Mouse (Mus musculus): Measurements from ENCODE around the gene Myo16. TPM values are rescaled to one million over a fixed set of nuclear protein-coding genes. Genes with fewer than 3 reads are reported as not detected.
A peak's percentile ranks its signal among the peaks of the same experiment; 100 is the strongest.

The Myo16 gene
- total and polyA plus RNA-seq, 3 experiments: 1.4 to 3.8 TPM; not detected in 1

- Histone ChIP-seq H3K4me1 (ENCODE audit: control insufficient read depth, insufficient read depth, low read length) (no peaks in the 10 kb centered on the region), H3K27me3 (ENCODE audit: control insufficient read depth, insufficient read depth, low read length) (no peaks in the 10 kb centered on the region), H3K9ac (ENCODE audit: low read depth, low read length) (no peak overlapping the region), H3K79me2 (replicated peaks; ENCODE audit: control insufficient read depth, insufficient read depth, low read length) (no peaks in the 10 kb centered on the region), H3K4me3 (no peak overlapping the region), H3K36me3 (ENCODE audit: control insufficient read depth, insufficient read depth, low read length) (no peaks in the 10 kb centered on the region), H3K27ac (no peak overlapping the region)
- DNase-seq: no peak
- intact Hi-C loops (cut with DNase I): no loop called here
- 88% methylated on average over 9 of the region's 9 CpGs for WGBS
- no peak for TF ChIP-seq CTCF (IDR thresholded peaks at IDR 0.05)
- no peak for TF ChIP-seq EP300 (IDR thresholded peaks at IDR 0.05; ENCODE audit: insufficient read depth, low read depth, low read length)
- no peak for TF ChIP-seq POLR2A (IDR thresholded peaks at IDR 0.05; ENCODE audit: insufficient read depth, low read depth, low read length)
Measured at GRCm38 (mm10) chr8:10421516-10422090, 267.9 kb downstream of the Myo16 start.

DNA sequence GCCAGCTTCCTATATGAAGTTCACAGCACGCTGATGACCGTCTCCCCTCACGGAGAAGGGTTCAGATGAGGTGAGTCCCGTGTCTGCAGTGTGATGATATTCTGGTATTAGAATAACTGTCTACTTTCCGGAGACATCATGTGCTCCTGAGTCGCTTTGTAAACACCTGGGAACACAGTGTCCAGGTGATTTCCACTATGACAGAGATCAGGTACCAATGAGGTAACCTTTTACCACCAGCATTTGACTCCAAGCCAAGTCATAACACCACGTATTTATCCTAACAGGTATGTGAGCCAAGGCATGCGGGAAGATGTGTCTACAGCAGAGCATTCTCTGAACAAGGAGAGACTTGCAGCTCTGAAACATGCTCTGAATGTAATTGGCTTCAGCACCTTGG lies 281.8 kb downstream of the Myo16 start:
- Histone ChIP-seq H3K4me1 (ENCODE audit: control insufficient read depth, insufficient read depth, low read length) (no peaks in the 10 kb centered on the region), H3K27me3 (ENCODE audit: control insufficient read depth, insufficient read depth, low read length) (no peaks in the 10 kb centered on the region), H3K36me3 (ENCODE audit: control insufficient read depth, insufficient read depth, low read length) (no peaks in the 10 kb centered on the region), H3K27ac (no peak overlapping the region), H3K4me3 (no peak overlapping the region), H3K79me2 (replicated peaks; ENCODE audit: control insufficient read depth, insufficient read depth, low read length) (no peaks in the 10 kb centered on the region), H3K9ac (ENCODE audit: low read depth, low read length) (no peak overlapping the region)
- no peak for DNase-seq
- TF ChIP-seq EP300 (IDR thresholded peaks at IDR 0.05; ENCODE audit: insufficient read depth, low read depth, low read length) (no peak), CTCF (IDR thresholded peaks at IDR 0.05) (no peak), POLR2A (IDR thresholded peaks at IDR 0.05; ENCODE audit: insufficient read depth, low read depth, low read length) (no peak)
- WGBS: 81% methylated on average over 8 of the region's 8 CpGs
- intact Hi-C loops (cut with DNase I): loop anchor here (5.0 kb wide), 2 partner anchors 137 to 737 kb away; no protein-coding TSS in a partner anchor

DNA sequence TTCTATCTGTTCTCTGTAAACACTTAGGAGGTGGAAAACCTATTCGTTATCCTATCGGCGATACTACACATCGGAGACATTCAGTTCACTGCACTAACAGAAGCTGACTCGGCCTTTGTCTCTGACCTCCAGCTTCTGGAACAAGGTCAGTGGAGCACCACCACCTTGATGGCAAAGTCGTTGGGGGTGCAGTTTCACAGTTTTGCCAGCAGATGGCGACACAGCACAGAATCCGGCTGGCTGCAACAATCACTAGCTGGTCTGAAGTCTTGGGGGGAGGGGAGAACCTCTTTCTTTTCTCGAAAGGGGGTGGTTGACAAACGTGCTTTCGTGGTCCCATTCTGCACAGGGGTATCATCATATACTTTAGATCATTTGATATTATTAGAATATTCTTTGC lies 285.1 kb downstream of the Myo16 start:
- intact Hi-C loops (cut with DNase I): loop anchor here (1.0 to 5.0 kb wide), 3 partner anchors 134 to 749 kb away; no protein-coding TSS in a partner anchor
- Histone ChIP-seq H3K9ac (ENCODE audit: low read depth, low read length) (no peak overlapping the region), H3K27ac (no peak overlapping the region), H3K36me3 (ENCODE audit: control insufficient read depth, insufficient read depth, low read length) (no peaks in the 10 kb centered on the region), H3K4me3 (no peak overlapping the region), H3K27me3 (ENCODE audit: control insufficient read depth, insufficient read depth, low read length) (no peaks in the 10 kb centered on the region), H3K4me1 (ENCODE audit: control insufficient read depth, insufficient read depth, low read length) (no peaks in the 10 kb centered on the region), H3K79me2 (replicated peaks; ENCODE audit: control insufficient read depth, insufficient read depth, low read length) (no peaks in the 10 kb centered on the region)
- DNase-seq: peak; percentile 52 to 71
- 12% methylated on average over 11 of the region's 11 CpGs for WGBS
- TF ChIP-seq CTCF (IDR thresholded peaks at IDR 0.05) (no peak; the same call in none of the 2 replicates), EP300 (IDR thresholded peaks at IDR 0.05; ENCODE audit: insufficient read depth, low read depth, low read length) (0 out of 2 replicates have a peak, but pooled peaks have one; percentile 58), POLR2A (IDR thresholded peaks at IDR 0.05; ENCODE audit: insufficient read depth, low read depth, low read length) (no peak)

- TF ChIP-seq POLR2A (IDR thresholded peaks at IDR 0.05; ENCODE audit: insufficient read depth, low read depth, low read length) (no peak), CTCF (IDR thresholded peaks at IDR 0.05) (no peak), EP300 (IDR thresholded peaks at IDR 0.05; ENCODE audit: insufficient read depth, low read depth, low read length) (no peak)
- Histone ChIP-seq H3K4me3 (no peak overlapping the region), H3K36me3 (ENCODE audit: control insufficient read depth, insufficient read depth, low read length) (no peaks in the 10 kb centered on the region), H3K4me1 (ENCODE audit: control insufficient read depth, insufficient read depth, low read length) (no peaks in the 10 kb centered on the region), H3K79me2 (replicated peaks; ENCODE audit: control insufficient read depth, insufficient read depth, low read length) (no peaks in the 10 kb centered on the region), H3K27ac (no peak overlapping the region), H3K9ac (ENCODE audit: low read depth, low read length) (no peak overlapping the region), H3K27me3 (ENCODE audit: control insufficient read depth, insufficient read depth, low read length) (no peaks in the 10 kb centered on the region)
- WGBS: 75% methylated on average over 16 of the region's 16 CpGs
- no peak for DNase-seq
- intact Hi-C loops (cut with DNase I): loop anchor here (1.0 to 5.0 kb wide), 4 partner anchors 132 to 747 kb away; no protein-coding TSS in a partner anchor
Measured at GRCm38 (mm10) chr8:10439595-10440453, 286.1 kb downstream of the Myo16 start.

- Histone ChIP-seq H3K9ac (ENCODE audit: low read depth, low read length) (no peak overlapping the region), H3K27ac (no peak overlapping the region), H3K36me3 (ENCODE audit: control insufficient read depth, insufficient read depth, low read length) (no peaks in the 10 kb centered on the region), H3K27me3 (ENCODE audit: control insufficient read depth, insufficient read depth, low read length) (no peaks in the 10 kb centered on the region), H3K4me1 (ENCODE audit: control insufficient read depth, insufficient read depth, low read length) (no peaks in the 10 kb centered on the region), H3K4me3 (no peak overlapping the region), H3K79me2 (replicated peaks; ENCODE audit: control insufficient read depth, insufficient read depth, low read length) (no peaks in the 10 kb centered on the region)
- WGBS: 67% methylated on average over 3 of the region's 3 CpGs
- intact Hi-C loops (cut with DNase I): no loop called here
- no peak for DNase-seq
- TF ChIP-seq EP300 (IDR thresholded peaks at IDR 0.05; ENCODE audit: insufficient read depth, low read depth, low read length): no peak
- no peak for TF ChIP-seq POLR2A (IDR thresholded peaks at IDR 0.05; ENCODE audit: insufficient read depth, low read depth, low read length)
- TF ChIP-seq CTCF (IDR thresholded peaks at IDR 0.05): no peak
Measured at GRCm38 (mm10) chr8:10442562-10442961, 288.9 kb downstream of the Myo16 start.

DNA sequence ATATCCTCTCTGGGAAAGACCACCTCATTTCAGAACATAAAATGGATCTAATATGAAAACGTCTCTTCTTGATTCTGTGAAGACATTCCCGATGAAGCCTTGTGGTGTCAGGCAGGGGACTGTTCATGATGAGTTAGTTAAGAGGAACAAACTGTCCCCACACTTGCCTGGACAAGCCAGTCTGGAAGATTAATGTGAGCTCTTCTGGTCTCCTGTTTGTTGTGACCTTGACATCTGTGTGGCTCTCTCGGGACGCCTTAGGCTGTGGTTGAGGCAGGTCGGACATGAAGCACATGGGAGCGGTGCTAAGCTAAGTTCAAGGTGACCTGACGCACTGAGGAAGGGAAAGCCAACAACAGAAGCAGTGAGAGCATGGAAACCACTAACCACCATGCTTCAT lies 291.3 kb downstream of the Myo16 start:
- H3K4me3 ChIP-seq: no peak overlapping the region
- no peaks in the 10 kb centered on the region for H3K36me3 ChIP-seq (ENCODE audit: control insufficient read depth, insufficient read depth, low read length)
- no peaks in the 10 kb centered on the region for H3K79me2 ChIP-seq (replicated peaks; ENCODE audit: control insufficient read depth, insufficient read depth, low read length)
- intact Hi-C loops (cut with DNase I): no loop called here
- no peaks in the 10 kb centered on the region for H3K4me1 ChIP-seq (ENCODE audit: control insufficient read depth, insufficient read depth, low read length)
- no peak for DNase-seq
- no peak overlapping the region for H3K27ac ChIP-seq
- no peak overlapping the region for H3K9ac ChIP-seq (ENCODE audit: low read depth, low read length)
- WGBS: 73% methylated on average over 7 of the region's 7 CpGs
- no peak for TF ChIP-seq POLR2A (IDR thresholded peaks at IDR 0.05; ENCODE audit: insufficient read depth, low read depth, low read length)
- no peak for TF ChIP-seq EP300 (IDR thresholded peaks at IDR 0.05; ENCODE audit: insufficient read depth, low read depth, low read length)
- no peak for TF ChIP-seq CTCF (IDR thresholded peaks at IDR 0.05)
- H3K27me3 ChIP-seq (ENCODE audit: control insufficient read depth, insufficient read depth, low read length): no peaks in the 10 kb centered on the region

All from heart, adult 2 months (tissue).